Comparison of ENCODE assay signal across 8 mouse cellular contexts in the genomic region with DNA sequence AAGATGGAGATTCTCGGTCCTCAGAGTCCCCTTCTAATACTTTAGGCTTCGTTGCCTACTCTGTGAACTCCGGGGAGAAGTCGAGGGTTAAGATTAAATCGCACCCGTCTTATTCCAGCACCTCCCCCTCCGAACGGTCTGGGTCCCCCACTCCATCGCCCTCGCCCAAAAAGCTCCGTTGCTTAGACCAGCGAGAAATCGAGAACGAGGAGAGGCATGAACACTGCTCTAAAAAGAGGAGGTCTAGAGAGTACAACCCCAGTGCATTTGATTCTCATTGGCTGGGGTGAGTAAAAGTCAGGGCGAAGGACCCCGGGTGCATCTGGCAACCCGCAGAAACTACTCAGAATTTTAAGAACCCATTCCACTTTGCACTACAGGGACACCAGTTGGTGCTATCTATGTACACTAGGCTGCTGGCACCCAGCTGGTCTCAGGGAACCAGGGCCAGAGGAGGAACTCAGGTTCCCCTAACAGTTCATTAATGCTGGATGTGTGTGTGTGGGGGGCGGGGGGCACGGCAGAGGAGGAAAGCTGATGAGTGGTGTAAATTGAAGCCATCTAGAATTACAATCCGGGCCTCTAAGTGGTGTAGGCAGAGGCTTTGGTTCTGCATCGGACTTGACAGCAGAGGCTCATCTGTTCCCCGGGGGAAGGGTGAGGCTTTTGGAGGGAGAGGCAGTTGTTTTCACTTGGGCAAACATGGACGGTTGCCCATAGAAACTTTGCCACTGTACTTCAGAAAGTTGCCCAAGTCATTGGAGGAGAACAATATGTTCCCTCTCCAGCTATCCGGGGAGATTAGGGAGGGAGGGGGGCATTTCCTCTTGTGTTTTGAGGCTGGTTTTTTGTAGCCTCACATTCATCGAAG. TPM values are rescaled to one million over a fixed set of nuclear protein-coding genes. Genes with fewer than 3 reads are reported as not detected.
DNase-seq lines count a peak whose midpoint lies in the region; ATAC-seq and TF ChIP-seq lines count a peak whose summit lies in the region.

No protein-coding gene starts in this region.

- TF ChIP-seq EP300 in heart, postnatal 0 days (IDR thresholded peaks at IDR 0.05; ENCODE audit: low read depth) = no peak

- ATAC-seq in heart, postnatal 0 days (ENCODE audit: insufficient read depth, low read depth) = no peak
- ATAC-seq in limb, embryonic 11.5 days (ENCODE audit: insufficient number of reproducible peaks, low FRiP score, low TSS enrichment, low read depth) = no peak

- no peaks in the 10 kb centered on the region for H3K9me3 ChIP-seq in heart, postnatal 0 days (replicated peaks; ENCODE audit: control insufficient read depth, low read length)
- H3K9me3 ChIP-seq in limb, embryonic 11.5 days (ENCODE audit: control insufficient read depth, low read length) = no peaks in the 10 kb centered on the region
- no peaks in the 10 kb centered on the region for H3K9me3 ChIP-seq in midbrain, embryonic 10.5 days (replicated peaks)

- H3K4me3 ChIP-seq in heart, postnatal 0 days (ENCODE audit: low read depth, low read length) = peak overlapping the region; percentile 81
- H3K4me3 ChIP-seq in limb, embryonic 11.5 days (ENCODE audit: low read depth, low read length) = peak overlapping the region; percentile 79
- peak overlapping the region; percentile 90 for H3K4me3 ChIP-seq in midbrain, embryonic 10.5 days

- H3K4me1 ChIP-seq in heart, postnatal 0 days (ENCODE audit: control insufficient read depth, insufficient read depth) = peaks cover 6% of the 10 kb centered on the region
- H3K4me1 ChIP-seq in limb, embryonic 11.5 days (ENCODE audit: control insufficient read depth, insufficient read depth, low read length) = peaks cover 9% of the 10 kb centered on the region; the same call in 1 of the 2 replicates
- peaks cover 38% of the 10 kb centered on the region for H3K4me1 ChIP-seq in midbrain, embryonic 10.5 days

- H3K9ac ChIP-seq in heart, postnatal 0 days (replicated peaks; ENCODE audit: low read depth, low read length) = peak overlapping the region; percentile 94
- H3K9ac ChIP-seq in limb, embryonic 11.5 days (ENCODE audit: low read length) = peak overlapping the region; percentile 82

- peak; percentile 60 to 81 for DNase-seq in adrenal gland, adult (ENCODE audit: inconsistent age in 2 of 2, low spot score in 1 of 2)
- no peak for DNase-seq in adrenal gland, postnatal 25 days
- peak; percentile 62 for DNase-seq in adrenal gland, postnatal 10 days
- DNase-seq in fat pad, adult 2 months (ENCODE audit: extremely low read depth, low read depth, low spot score) = peak; percentile 71
- peak; percentile 54 for DNase-seq in heart, postnatal 0 days (ENCODE audit: low spot score)
- peak; percentile 37 for DNase-seq in limb, embryonic 11.5 days (ENCODE audit: low spot score)
- DNase-seq in midbrain, embryonic 10.5 days (ENCODE audit: low spot score) = peak; percentile 44
- peak; percentile 9 to 14 for DNase-seq in thymus, postnatal 10 days (ENCODE audit: low spot score in 2 of 2)

- WGBS in heart, postnatal 0 days = 4% methylated on average over 25 of the region's 25 CpGs
- 4% methylated on average over 25 of the region's 25 CpGs for WGBS in limb, embryonic 11.5 days
- WGBS in midbrain, embryonic 10.5 days = 3% methylated on average over 25 of the region's 25 CpGs

- peak overlapping the region; percentile 94 for H3K27ac ChIP-seq in heart, postnatal 0 days (ENCODE audit: low read depth)
- no peak overlapping the region for H3K27ac ChIP-seq in limb, embryonic 11.5 days (replicated peaks; ENCODE audit: low read depth, low read length)
- H3K27ac ChIP-seq in midbrain, embryonic 10.5 days (replicated peaks) = peak overlapping the region; percentile 93

- H3K27me3 ChIP-seq in heart, postnatal 0 days (ENCODE audit: control insufficient read depth, insufficient read depth, low read length) = no peaks in the 10 kb centered on the region
- H3K27me3 ChIP-seq in limb, embryonic 11.5 days (ENCODE audit: control insufficient read depth, insufficient read depth, low read length) = no peaks in the 10 kb centered on the region
- H3K27me3 ChIP-seq in midbrain, embryonic 10.5 days (ENCODE audit: low read depth, poor library complexity, severe bottlenecking) = no peaks in the 10 kb centered on the region

- H3K36me3 ChIP-seq in heart, postnatal 0 days (replicated peaks; ENCODE audit: control insufficient read depth, insufficient read depth, low read length) = peaks cover 36% of the 10 kb centered on the region
- H3K36me3 ChIP-seq in limb, embryonic 11.5 days (ENCODE audit: control insufficient read depth, insufficient read depth, low read length) = peaks cover 15% of the 10 kb centered on the region
- H3K36me3 ChIP-seq in midbrain, embryonic 10.5 days = peaks cover 36% of the 10 kb centered on the region

- H3K4me2 ChIP-seq in heart, postnatal 0 days (ENCODE audit: low read depth, low read length) = peak overlapping the region; percentile 81
- H3K4me2 ChIP-seq in limb, embryonic 11.5 days (ENCODE audit: low read depth, severe bottlenecking) = peak overlapping the region; percentile 85

- TF ChIP-seq CTCF in heart, postnatal 0 days (IDR thresholded peaks at IDR 0.05; ENCODE audit: low read depth) = no peak

RNA-seq across cellular contexts. Expression of gene Teddm2, which starts 1.1 kb away (rescaled TPM):
- total RNA-seq in adrenal gland, postnatal 25 days (2021) = 0.33 and 1.0 TPM in 2 replicates
- total RNA-seq in adrenal gland, postnatal 10 days (2021) = under 1 TPM; 0.36 to 0.45 TPM
- not detected in 2 replicates for total RNA-seq in heart, postnatal 0 days (2014; rRNA removed; ENCODE audit: low replicate concordance)
- polyA plus RNA-seq in heart, postnatal 0 days (2015; fragmentation: Nextera tagmentation; extraction: Ambion mirVana) = 0.33 and 0.41 TPM in 2 replicates
- 0.52 and 0.56 TPM in 2 replicates for polyA plus RNA-seq in limb, embryonic 11.5 days (2014; fragmentation: Nextera tagmentation; extraction: Ambion mirVana)
- 0.39 and 0.42 TPM in 2 replicates for polyA plus RNA-seq in midbrain, embryonic 10.5 days (2016; fragmentation: Nextera tagmentation; extraction: Ambion mirVana)

RNA-seq across cellular contexts. Expression of gene Glul, which starts 1.4 kb away (rescaled TPM):
- total RNA-seq in adrenal gland, postnatal 25 days (2021) = 635 and 924 TPM in 2 replicates
- total RNA-seq in adrenal gland, postnatal 10 days (2021) = 100 to 1,000 TPM; 423 to 903 TPM
- total RNA-seq in heart, postnatal 0 days (2014; rRNA removed; ENCODE audit: low replicate concordance) = 199 and 256 TPM in 2 replicates
- polyA plus RNA-seq in heart, postnatal 0 days (2015; fragmentation: Nextera tagmentation; extraction: Ambion mirVana) = 81.8 and 95.5 TPM in 2 replicates
- 128 and 132 TPM in 2 replicates for polyA plus RNA-seq in limb, embryonic 11.5 days (2014; fragmentation: Nextera tagmentation; extraction: Ambion mirVana)
- 130 and 133 TPM in 2 replicates for polyA plus RNA-seq in midbrain, embryonic 10.5 days (2016; fragmentation: Nextera tagmentation; extraction: Ambion mirVana)

RNA-seq across cellular contexts. Expression of gene Teddm1a, which starts 9.6 kb away (rescaled TPM):
- not detected in 2 replicates for total RNA-seq in adrenal gland, postnatal 25 days (2021)
- not detected for total RNA-seq in adrenal gland, postnatal 10 days (2021)
- not detected in 2 replicates for total RNA-seq in heart, postnatal 0 days (2014; rRNA removed; ENCODE audit: low replicate concordance)
- polyA plus RNA-seq in heart, postnatal 0 days (2015; fragmentation: Nextera tagmentation; extraction: Ambion mirVana) = not detected in 2 replicates
- not detected in 2 replicates for polyA plus RNA-seq in limb, embryonic 11.5 days (2014; fragmentation: Nextera tagmentation; extraction: Ambion mirVana)
- not detected in 2 replicates for polyA plus RNA-seq in midbrain, embryonic 10.5 days (2016; fragmentation: Nextera tagmentation; extraction: Ambion mirVana)

RNA-seq across cellular contexts. Expression of gene Teddm1b, which starts 26.9 kb away (rescaled TPM):
- not detected in 2 replicates for total RNA-seq in adrenal gland, postnatal 25 days (2021)
- not detected for total RNA-seq in adrenal gland, postnatal 10 days (2021)
- total RNA-seq in heart, postnatal 0 days (2014; rRNA removed; ENCODE audit: low replicate concordance) = not detected in 2 replicates
- 0.10 TPM in 1 of 2 replicates, not detected in the other for polyA plus RNA-seq in heart, postnatal 0 days (2015; fragmentation: Nextera tagmentation; extraction: Ambion mirVana)
- polyA plus RNA-seq in limb, embryonic 11.5 days (2014; fragmentation: Nextera tagmentation; extraction: Ambion mirVana) = 0.28 and 0.67 TPM in 2 replicates
- polyA plus RNA-seq in midbrain, embryonic 10.5 days (2016; fragmentation: Nextera tagmentation; extraction: Ambion mirVana) = 0.49 and 0.83 TPM in 2 replicates

RNA-seq across cellular contexts. Expression of gene Rgsl1, which starts 57.2 kb away (rescaled TPM):
- total RNA-seq in adrenal gland, postnatal 25 days (2021) = 0.15 TPM in 1 of 2 replicates, not detected in the other
- under 1 TPM in 1 of 2 experiments, not detected in 1; 0.12 TPM for total RNA-seq in adrenal gland, postnatal 10 days (2021)
- not detected in 2 replicates for total RNA-seq in heart, postnatal 0 days (2014; rRNA removed; ENCODE audit: low replicate concordance)
- not detected in 2 replicates for polyA plus RNA-seq in heart, postnatal 0 days (2015; fragmentation: Nextera tagmentation; extraction: Ambion mirVana)
- 0.07 TPM in 1 of 2 replicates, not detected in the other for polyA plus RNA-seq in limb, embryonic 11.5 days (2014; fragmentation: Nextera tagmentation; extraction: Ambion mirVana)
- not detected in 2 replicates for polyA plus RNA-seq in midbrain, embryonic 10.5 days (2016; fragmentation: Nextera tagmentation; extraction: Ambion mirVana)
